Mouse (Mus musculus): ENCODE measurements around the gene Fer.

GRCm38 (mm10) chr17:63813552-63813951 lies 49.3 kb upstream of the Fer start:
- TF ChIP-seq CTCF (IDR thresholded peaks at IDR 0.05; ENCODE audit: insufficient read depth, low read depth, low read length) = no peak
- no peak for TF ChIP-seq POLR2A (IDR thresholded peaks at IDR 0.05; ENCODE audit: insufficient read depth, low read depth, low read length)
